Mouse (Mus musculus) heart, adult 2 months (tissue): ENCODE measurements around the gene Prpf40b. TPM values are rescaled to one million over a fixed set of nuclear protein-coding genes. Genes with fewer than 3 reads are reported as not detected.

Experiments used
- DNase-seq, 2 experiments: peaks; one replicate each; pipeline ENCODE4 v3.0.0; 2021
- H3K27ac ChIP-seq: fragments of 200-600 bp; 2 replicates; pipeline ENCODE4 v1.8.1; 2022
- H3K27me3 ChIP-seq: fragments of 200-500 bp; 2 replicates; pipeline ENCODE4 v1.6.1; 2012; ENCODE audit warnings: mild to moderate bottlenecking, low read length, inconsistent platforms, mixed read lengths; ENCODE audit not compliant: control insufficient read depth, insufficient read depth
- H3K36me3 ChIP-seq: fragments of 200-500 bp; 2 replicates; pipeline ENCODE4 v1.6.1; 2012; ENCODE audit warnings: low read length, inconsistent platforms; ENCODE audit not compliant: control insufficient read depth, insufficient read depth
- H3K4me1 ChIP-seq: fragments of 200-500 bp; 2 replicates; pipeline ENCODE4 v1.6.1; 2011; ENCODE audit warnings: low read length; ENCODE audit not compliant: control insufficient read depth, insufficient read depth
- H3K4me3 ChIP-seq: fragments of 200-600 bp; 2 replicates; pipeline ENCODE4 v1.8.1; 2022
- H3K79me2 ChIP-seq: fragments of 200-500 bp; replicated peaks from 2 replicates; pipeline ENCODE4 v1.6.1; 2012; ENCODE audit warnings: mild to moderate bottlenecking, inconsistent platforms, low read length, moderate library complexity, mixed read lengths; ENCODE audit not compliant: control insufficient read depth, insufficient read depth
- H3K9ac ChIP-seq: fragments of 200-500 bp; 2 replicates; pipeline ENCODE4 v1.6.1; 2012; ENCODE audit warnings: low read depth, mild to moderate bottlenecking, control low read depth, inconsistent platforms, low read length, mixed read lengths
- CTCF ChIP-seq: fragments of 200-600 bp; IDR thresholded peaks from 2 replicates; pipeline ENCODE4 v1.8.1; 2022; ENCODE audit warnings: antibody characterized with exemption, mild to moderate bottlenecking, moderate library complexity
- EP300 ChIP-seq: fragments of 200-500 bp; IDR thresholded peaks from 2 replicates; pipeline ENCODE4 v1.6.1; 2011; ENCODE audit warnings: low read depth, low read length, control low read depth; ENCODE audit not compliant: insufficient read depth
- POLR2A ChIP-seq: fragments of 200-500 bp; IDR thresholded peaks from 2 replicates; pipeline ENCODE4 v1.6.1; 2011; ENCODE audit warnings: mild to moderate bottlenecking, low read depth, low read length, control low read depth; ENCODE audit not compliant: insufficient read depth
- WGBS: fragments of 180-500 bp; shearing (Covaris S2); methylation state at CpG from one replicate; pipeline ENCODE4 v1.1.7; 2018; 5-methylcytosine and 5-hydroxymethylcytosine counted together
- intact Hi-C: fragments of 180-260 bp; cut with DNase I; formaldehyde crosslinking; loops from one replicate; pipeline ENCODE4 v1.15.1; 2025
- polyA plus RNA-seq: library from polyadenylated mRNA; depleted of rRNA; stranded (reverse); fragments of >200 nt; gene quantifications from 2 replicates; pipeline ENCODE4 v1.2.3, GENCODE M21; 2012
- total RNA-seq, 2 experiments: library from RNA; stranded (reverse); gene quantifications; 2 replicates each; pipeline ENCODE4 v1.2.3; 2021

Gene Prpf40b
- total and polyA plus RNA-seq, 3 experiments = 18.9 to 39.7 (median 23.4) TPM

DNA sequence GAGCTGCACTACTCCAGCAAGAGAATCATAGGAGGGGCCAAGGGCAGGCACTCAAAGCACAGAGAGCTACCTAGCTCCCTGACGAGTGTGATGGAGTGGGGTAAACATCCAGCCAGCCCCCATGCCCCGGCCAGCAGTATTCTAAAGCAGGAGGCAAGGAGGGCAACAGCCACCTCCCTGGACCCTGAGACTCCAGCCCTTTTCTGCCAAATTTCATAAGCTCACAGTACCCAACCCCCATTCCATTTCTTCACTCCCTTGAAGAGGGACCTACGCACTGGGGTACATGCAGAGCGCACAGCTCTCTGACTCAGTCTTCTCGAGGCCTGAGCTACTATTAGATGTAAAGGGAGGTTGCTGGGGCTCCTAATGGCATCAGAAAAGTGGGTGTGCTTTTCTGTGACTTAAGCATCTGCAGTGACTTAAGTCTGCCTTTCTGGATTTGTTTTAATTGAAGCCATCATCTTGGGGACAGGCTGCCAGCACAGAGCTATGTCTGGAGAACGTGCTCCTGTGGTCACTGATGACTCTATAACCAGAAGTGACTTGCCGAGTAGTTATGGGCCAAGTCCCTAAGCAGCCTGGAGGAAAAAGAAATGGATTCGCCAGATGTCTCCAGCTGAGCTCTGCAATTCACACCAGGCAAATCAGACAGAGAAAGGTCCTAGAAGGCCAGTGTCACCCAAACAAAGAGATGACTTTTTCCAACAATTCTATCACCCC, 49.4 kb downstream of the Prpf40b start:
- intact Hi-C loops = no loop called here
- Histone ChIP-seq H3K27ac (peak overlapping the region; percentile 84), H3K9ac (peak overlapping the region; percentile 30), H3K4me1 (peaks cover 51% of the 10 kb centered on the region), H3K79me2 (no peaks in the 10 kb centered on the region), H3K27me3 (no peaks in the 10 kb centered on the region), H3K4me3 (0 out of 2 replicates have a peak overlapping the region, but pooled peaks have one; percentile 8), H3K36me3 (peaks cover 6% of the 10 kb centered on the region)
- TF ChIP-seq EP300 (peak; percentile 71; the same call in 1 of the 2 replicates), POLR2A (no peak)
- peak; percentile 51 to 75 for DNase-seq
- 36% methylated on average over 8 of the region's 8 CpGs for WGBS

DNA sequence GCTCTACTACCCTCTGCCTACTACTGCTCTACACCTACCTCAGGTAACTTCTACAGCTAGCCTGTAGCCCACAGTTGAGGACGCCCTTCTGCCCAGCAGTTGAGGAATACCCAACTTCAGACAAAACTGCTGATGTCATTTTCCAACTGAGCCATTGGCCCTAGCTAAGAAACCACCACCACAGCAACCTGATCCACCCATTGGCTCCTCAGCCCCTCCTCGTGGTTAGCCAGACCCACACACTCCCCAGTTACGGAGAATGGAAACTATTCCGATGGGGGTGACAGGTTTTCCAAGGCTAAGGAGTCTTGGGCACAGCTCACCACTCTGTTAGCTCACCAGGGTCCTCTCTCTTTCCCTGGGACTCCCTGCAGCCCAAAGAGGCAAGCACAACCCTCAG, 50.1 kb downstream of the Prpf40b start:
- 55% methylated on average over 4 of the region's 4 CpGs for WGBS
- intact Hi-C loops = no loop called here
- Histone ChIP-seq H3K4me3 (no peak overlapping the region), H3K4me1 (peaks cover 47% of the 10 kb centered on the region), H3K9ac (no peak overlapping the region), H3K27ac (peak overlapping the region; percentile 84), H3K79me2 (no peaks in the 10 kb centered on the region), H3K27me3 (no peaks in the 10 kb centered on the region), H3K36me3 (peaks cover 6% of the 10 kb centered on the region)
- DNase-seq = peak in 1 of 2 experiments; percentile 25
- TF ChIP-seq CTCF = peak; percentile 7; the same call in 1 of the 2 replicates
- no peak for TF ChIP-seq EP300
- TF ChIP-seq POLR2A = no peak

DNA sequence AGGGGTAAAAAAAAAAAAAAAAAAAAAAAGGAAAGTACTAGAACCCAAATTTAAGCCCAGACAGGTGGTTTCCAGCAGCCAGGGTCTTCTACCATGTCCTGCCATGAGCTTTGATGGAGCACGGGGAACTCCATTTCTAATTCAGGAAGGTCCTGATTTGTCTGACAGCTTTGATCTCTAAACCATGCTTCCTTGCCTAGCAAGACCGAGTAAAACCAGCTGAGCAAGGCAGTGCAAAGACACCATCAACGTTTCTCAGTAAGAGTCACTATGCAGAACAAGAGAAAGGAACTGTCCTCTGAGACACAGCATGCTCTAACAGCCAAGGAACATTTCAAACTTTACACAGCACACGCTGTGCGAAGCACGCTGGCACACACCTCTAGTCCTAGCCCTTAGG, 56.7 kb downstream of the Prpf40b start:
- peaks cover 2% of the 10 kb centered on the region for H3K36me3 ChIP-seq
- H3K27ac ChIP-seq = no peak overlapping the region
- H3K4me3 ChIP-seq = no peak overlapping the region
- H3K79me2 ChIP-seq = 0 out of 2 replicates have a peak, but pooled peaks cover 2% of the 10 kb centered on the region
- DNase-seq = peak in 1 of 2 experiments; percentile 10
- TF ChIP-seq CTCF (no peak), POLR2A (no peak), EP300 (no peak)
- intact Hi-C loops = no loop called here
- 60% methylated on average over 6 of the region's 6 CpGs for WGBS
- H3K27me3 ChIP-seq = no peaks in the 10 kb centered on the region
- H3K9ac ChIP-seq = no peak overlapping the region
- peaks cover 24% of the 10 kb centered on the region for H3K4me1 ChIP-seq

DNA sequence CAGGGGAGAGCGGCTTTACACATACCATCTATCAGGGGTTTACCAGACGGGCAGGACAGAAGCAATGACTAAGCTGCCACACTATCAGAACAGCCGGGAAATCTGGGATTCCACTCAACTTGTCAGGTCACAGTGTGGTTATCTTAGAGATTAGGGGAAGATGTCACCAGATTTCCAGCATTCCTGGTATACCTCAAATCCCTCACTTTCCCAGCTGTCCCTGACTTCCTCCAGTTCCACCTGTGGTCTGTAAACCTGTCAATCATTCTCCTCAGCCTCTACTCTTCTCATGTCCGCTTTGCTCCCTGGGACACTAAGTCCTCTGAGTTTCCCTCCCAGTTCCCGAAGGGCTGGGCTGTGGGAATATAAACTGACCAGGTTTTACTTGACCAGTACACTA, 57.4 kb downstream of the Prpf40b start:
- peaks cover 28% of the 10 kb centered on the region for H3K4me1 ChIP-seq
- DNase-seq = peak in 1 of 2 experiments; percentile 8
- intact Hi-C loops = no loop called here
- 0 out of 2 replicates have a peak, but pooled peaks cover 2% of the 10 kb centered on the region for H3K79me2 ChIP-seq
- no peak overlapping the region for H3K4me3 ChIP-seq
- TF ChIP-seq CTCF (no peak), EP300 (no peak), POLR2A (no peak)
- H3K27ac ChIP-seq = no peak overlapping the region
- H3K9ac ChIP-seq = no peak overlapping the region
- no peaks in the 10 kb centered on the region for H3K27me3 ChIP-seq
- peaks cover 2% of the 10 kb centered on the region; the same call in 1 of the 2 replicates for H3K36me3 ChIP-seq
- WGBS = 43% methylated on average over 5 of the region's 5 CpGs

DNA sequence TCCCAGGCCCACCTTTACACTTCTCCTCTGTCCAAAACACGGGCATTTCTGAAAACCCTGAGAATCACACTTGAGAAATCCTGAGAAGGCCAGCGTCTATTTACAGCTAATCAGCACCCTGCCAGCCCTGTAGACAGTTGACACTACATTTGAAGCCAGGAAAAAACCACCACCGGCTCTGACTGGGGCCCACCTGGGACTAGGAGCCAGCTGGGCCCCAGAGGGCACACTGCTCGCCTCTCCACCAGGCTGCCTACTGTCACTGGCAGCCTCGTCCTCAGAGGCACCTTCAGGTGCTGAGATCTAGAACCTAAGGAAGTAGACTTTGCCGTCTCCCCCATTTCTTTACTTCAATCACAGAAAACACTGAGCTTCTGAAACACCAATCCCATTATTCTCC, 60.8 kb downstream of the Prpf40b start:
- H3K4me3 ChIP-seq = no peak overlapping the region
- no peak for DNase-seq
- no peaks in the 10 kb centered on the region for H3K27me3 ChIP-seq
- no peak overlapping the region for H3K9ac ChIP-seq
- peaks cover 32% of the 10 kb centered on the region for H3K4me1 ChIP-seq
- TF ChIP-seq POLR2A (no peak), EP300 (no peak), CTCF (no peak)
- H3K27ac ChIP-seq = no peak overlapping the region; the same call in 1 of the 2 replicates
- WGBS = 37% methylated on average over 6 of the region's 6 CpGs
- no peaks in the 10 kb centered on the region for H3K79me2 ChIP-seq
- intact Hi-C loops = no loop called here
- H3K36me3 ChIP-seq = peaks cover 4% of the 10 kb centered on the region; the same call in 1 of the 2 replicates

DNA sequence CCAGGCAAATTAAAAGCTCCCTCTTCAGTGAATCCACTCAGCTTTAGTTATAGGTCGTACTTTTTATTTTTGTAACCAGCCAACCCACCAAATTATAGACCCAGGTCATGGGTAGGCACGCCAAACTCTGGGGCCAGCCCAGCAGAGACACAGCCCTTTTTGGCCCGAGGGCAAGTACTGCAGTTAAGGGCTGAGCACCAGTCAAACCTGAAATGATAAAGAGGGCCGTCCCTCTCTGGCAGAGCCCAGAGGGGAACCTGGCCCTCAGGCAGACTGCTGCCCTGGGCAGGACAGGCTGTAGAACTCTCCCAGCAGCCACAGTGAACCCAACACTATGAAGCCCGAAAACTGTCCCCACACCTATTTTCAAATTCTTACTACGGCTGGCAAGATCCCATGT, 61.6 kb downstream of the Prpf40b start:
- TF ChIP-seq CTCF (no peak), EP300 (no peak), POLR2A (no peak)
- WGBS = 37% methylated on average over 6 of the region's 6 CpGs
- Histone ChIP-seq H3K79me2 (no peaks in the 10 kb centered on the region; the same call in 1 of the 2 replicates), H3K27ac (peak overlapping the region; percentile 1; the same call in 1 of the 2 replicates), H3K4me3 (no peak overlapping the region), H3K36me3 (peaks cover 4% of the 10 kb centered on the region; the same call in 1 of the 2 replicates), H3K27me3 (no peaks in the 10 kb centered on the region), H3K4me1 (peaks cover 30% of the 10 kb centered on the region), H3K9ac (no peak overlapping the region)
- intact Hi-C loops = no loop called here
- DNase-seq = no peak
